Mouse (Mus musculus): ENCODE results near the gene Heatr6.

- TF ChIP-seq CTCF (IDR thresholded peaks at IDR 0.05; ENCODE audit: low read depth) (peak; percentile 28), EP300 (IDR thresholded peaks at IDR 0.05; ENCODE audit: low read depth) (no peak)
Measured at GRCm38 (mm10) chr11:83784661-83785060, 31.2 kb downstream of the Heatr6 start.
